In genomic region chr1:135899295-135899694, GRCm38 (mm10) we compare ENCODE assay signal across 21 mouse cellular contexts. TPM values are rescaled to one million over a fixed set of nuclear protein-coding genes. Genes with fewer than 3 reads are reported as not detected.
DNase-seq lines count a peak whose midpoint lies in the region; ATAC-seq and TF ChIP-seq lines count a peak whose summit lies in the region.
"Had no signal": no experiment of that assay in that cellular context is flagged by ENCODE, and none has a peak within 500 bp of the region (broad histone marks: within the 10 kb centered on the region; RNA-seq: fewer than 3 reads in every experiment).

No protein-coding gene starts in this region.

- no peak overlapping the region for H3K4me3 ChIP-seq in embryonic facial prominence, embryonic 15.5 days (replicated peaks)
- no peak overlapping the region for H3K4me3 ChIP-seq in embryonic facial prominence, embryonic 10.5 days
- H3K4me3 ChIP-seq in limb, embryonic 14.5 days (replicated peaks; ENCODE audit: low read length), result no peak overlapping the region
- H3K4me3 ChIP-seq in limb, embryonic 10.5 days, result no peak overlapping the region
- H3K4me3 ChIP-seq in stomach, embryonic 16.5 days (replicated peaks; ENCODE audit: low read length), result no peak overlapping the region
- no peak overlapping the region for H3K4me3 ChIP-seq in stomach, postnatal 0 days (ENCODE audit: low read depth, low read length)

- no peak for DNase-seq in embryonic facial prominence, embryonic 10.5 days (ENCODE audit: low spot score)
- DNase-seq in limb, embryonic 14.5 days (ENCODE audit: low spot score), result no peak
- no peak for DNase-seq in limb, embryonic 10.5 days (ENCODE audit: low spot score)
- DNase-seq in stomach, postnatal 0 days (ENCODE audit: low spot score), result no peak
- DNase-seq in Patski (ENCODE audit: low read depth, low spot score), result peak; percentile 64
- DNase-seq in thymus, postnatal 4 days, result no peak
- DNase-seq: adrenal gland, adult 2 months; adrenal gland, adult 8-10 months; adrenal gland, postnatal 10 days; adrenal gland, postnatal 14 days; adrenal gland, postnatal 25 days; adrenal gland, postnatal 36 days; B cell, adult 2 months; cerebellum, adult 11 months; cerebellum, adult 11-12 months; cerebellum, adult 18-20 months had no signal

- CTCF ChIA-PET in Patski (lab: Charles Lee), result no interaction called here

- in situ Hi-C loops in Patski (cut with MboI; ENCODE audit: low pct_unique_long_range_greater_than_20kb), result no loop called here

- WGBS in embryonic facial prominence, embryonic 15.5 days, result 80% methylated on average over 6 of the region's 6 CpGs
- WGBS in embryonic facial prominence, embryonic 10.5 days, result 89% methylated on average over 6 of the region's 6 CpGs
- WGBS in limb, embryonic 14.5 days, result 87% methylated on average over 6 of the region's 6 CpGs
- 92% methylated on average over 6 of the region's 6 CpGs for WGBS in limb, embryonic 10.5 days
- 89% methylated on average over 6 of the region's 6 CpGs for WGBS in stomach, embryonic 16.5 days
- 78% methylated on average over 6 of the region's 6 CpGs for WGBS in stomach, postnatal 0 days

- POLR2A ChIA-PET in Patski (lab: Charles Lee), result no interaction called here

- TF ChIP-seq POLR2A in limb, embryonic 14.5 days (IDR thresholded peaks at IDR 0.05; ENCODE audit: borderline replicate concordance, extremely low read depth, insufficient read depth, insufficient read length), result no peak

- TF ChIP-seq EP300 in stomach, postnatal 0 days (optimal IDR thresholded peaks at IDR 0.05), result no peak

- no peaks in the 10 kb centered on the region for H3K36me3 ChIP-seq in embryonic facial prominence, embryonic 15.5 days
- H3K36me3 ChIP-seq in embryonic facial prominence, embryonic 10.5 days (replicated peaks), result no peaks in the 10 kb centered on the region
- no peaks in the 10 kb centered on the region for H3K36me3 ChIP-seq in limb, embryonic 14.5 days (ENCODE audit: control insufficient read depth, insufficient read depth, low read length)
- no peaks in the 10 kb centered on the region for H3K36me3 ChIP-seq in limb, embryonic 10.5 days
- H3K36me3 ChIP-seq in stomach, embryonic 16.5 days (ENCODE audit: control insufficient read depth, insufficient read depth, low read length), result no peaks in the 10 kb centered on the region
- H3K36me3 ChIP-seq in stomach, postnatal 0 days (ENCODE audit: control insufficient read depth, insufficient read depth, low read length), result no peaks in the 10 kb centered on the region
- H3K36me3 ChIP-seq: G1E had no signal

- H3K4me2 ChIP-seq in embryonic facial prominence, embryonic 15.5 days (replicated peaks), result no peak overlapping the region
- H3K4me2 ChIP-seq in limb, embryonic 14.5 days (replicated peaks; ENCODE audit: low read depth, low read length, severe bottlenecking), result no peak overlapping the region
- no peak overlapping the region for H3K4me2 ChIP-seq in stomach, embryonic 16.5 days (ENCODE audit: low read depth, low read length)
- no peak overlapping the region for H3K4me2 ChIP-seq in stomach, postnatal 0 days (replicated peaks; ENCODE audit: low read depth)

- peaks cover 20% of the 10 kb centered on the region for H3K4me1 ChIP-seq in embryonic facial prominence, embryonic 15.5 days
- 0 out of 2 replicates have a peak, but pooled peaks cover 2% of the 10 kb centered on the region for H3K4me1 ChIP-seq in embryonic facial prominence, embryonic 10.5 days
- H3K4me1 ChIP-seq in limb, embryonic 14.5 days (ENCODE audit: control insufficient read depth, insufficient read depth, low read length), result no peaks in the 10 kb centered on the region
- 0 out of 2 replicates have a peak, but pooled peaks cover 4% of the 10 kb centered on the region for H3K4me1 ChIP-seq in limb, embryonic 10.5 days
- H3K4me1 ChIP-seq in stomach, embryonic 16.5 days (ENCODE audit: control insufficient read depth, insufficient read depth, low read length), result 0 out of 2 replicates have a peak, but pooled peaks cover 3% of the 10 kb centered on the region
- H3K4me1 ChIP-seq in stomach, postnatal 0 days (replicated peaks; ENCODE audit: control insufficient read depth, insufficient read depth), result 0 out of 2 replicates have a peak, but pooled peaks cover 2% of the 10 kb centered on the region

- no peak for ATAC-seq in embryonic facial prominence, embryonic 15.5 days (ENCODE audit: insufficient number of reproducible peaks, low FRiP score, low TSS enrichment, low read depth)
- no peak for ATAC-seq in limb, embryonic 14.5 days (ENCODE audit: low FRiP score, low read depth)
- no peak for ATAC-seq in stomach, embryonic 16.5 days (ENCODE audit: insufficient read depth, low FRiP score)
- no peak for ATAC-seq in stomach, postnatal 0 days (ENCODE audit: low FRiP score, low TSS enrichment)
- ATAC-seq in Patski, result peak; percentile 64
- ATAC-seq: activated CD4-positive, CD25-positive, alpha-beta regulatory T cell, adult 4 months; CD4-positive, CD25-positive, alpha-beta regulatory T cell, adult 4 months had no signal

- no peaks in the 10 kb centered on the region for H3K27me3 ChIP-seq in embryonic facial prominence, embryonic 15.5 days
- H3K27me3 ChIP-seq in embryonic facial prominence, embryonic 10.5 days (replicated peaks; ENCODE audit: low read depth, poor library complexity, severe bottlenecking), result 0 out of 2 replicates have a peak, but pooled peaks cover 5% of the 10 kb centered on the region
- H3K27me3 ChIP-seq in limb, embryonic 14.5 days (ENCODE audit: control insufficient read depth, insufficient read depth, low read length), result no peaks in the 10 kb centered on the region
- peaks cover 3% of the 10 kb centered on the region; the same call in 1 of the 2 replicates for H3K27me3 ChIP-seq in limb, embryonic 10.5 days (ENCODE audit: low read depth, poor library complexity, severe bottlenecking)
- no peaks in the 10 kb centered on the region for H3K27me3 ChIP-seq in stomach, embryonic 16.5 days (ENCODE audit: control insufficient read depth, insufficient read depth, low read length)
- no peaks in the 10 kb centered on the region for H3K27me3 ChIP-seq in stomach, postnatal 0 days (ENCODE audit: control insufficient read depth, insufficient read depth, low read length)
- peaks cover 4% of the 10 kb centered on the region for H3K27me3 ChIP-seq in Patski

- TF ChIP-seq CTCF in stomach, postnatal 0 days (IDR thresholded peaks at IDR 0.05; ENCODE audit: low read depth), result no peak
- no peak for TF ChIP-seq CTCF in Patski (IDR thresholded peaks at IDR 0.05)

- 0 out of 2 replicates have a peak overlapping the region, but pooled peaks have one; percentile 79 for H3K27ac ChIP-seq in embryonic facial prominence, embryonic 15.5 days (replicated peaks)
- no peak overlapping the region for H3K27ac ChIP-seq in embryonic facial prominence, embryonic 10.5 days (replicated peaks)
- 0 out of 2 replicates have a peak overlapping the region, but pooled peaks have one; percentile 7 for H3K27ac ChIP-seq in limb, embryonic 14.5 days (replicated peaks; ENCODE audit: low read depth, low read length)
- H3K27ac ChIP-seq in limb, embryonic 10.5 days, result no peak overlapping the region
- 0 out of 2 replicates have a peak overlapping the region, but pooled peaks have one; percentile 26 for H3K27ac ChIP-seq in stomach, embryonic 16.5 days (ENCODE audit: low read length)
- H3K27ac ChIP-seq in stomach, postnatal 0 days (replicated peaks), result no peak overlapping the region

- no peaks in the 10 kb centered on the region for H3K9me3 ChIP-seq in embryonic facial prominence, embryonic 15.5 days (replicated peaks)
- no peaks in the 10 kb centered on the region for H3K9me3 ChIP-seq in embryonic facial prominence, embryonic 10.5 days
- H3K9me3 ChIP-seq in limb, embryonic 14.5 days (ENCODE audit: control insufficient read depth, low read length), result no peaks in the 10 kb centered on the region
- no peaks in the 10 kb centered on the region for H3K9me3 ChIP-seq in limb, embryonic 10.5 days (replicated peaks)
- no peaks in the 10 kb centered on the region for H3K9me3 ChIP-seq in stomach, embryonic 16.5 days (replicated peaks; ENCODE audit: control insufficient read depth, low read length)
- H3K9me3 ChIP-seq in stomach, postnatal 0 days (ENCODE audit: control insufficient read depth, low read length), result no peaks in the 10 kb centered on the region
- H3K9me3 ChIP-seq: G1E had no signal

- no peak overlapping the region for H3K9ac ChIP-seq in embryonic facial prominence, embryonic 15.5 days
- no peak overlapping the region for H3K9ac ChIP-seq in limb, embryonic 14.5 days (ENCODE audit: low read depth, low read length, severe bottlenecking)
- no peak overlapping the region for H3K9ac ChIP-seq in stomach, embryonic 16.5 days (ENCODE audit: low read length)
- H3K9ac ChIP-seq in stomach, postnatal 0 days (ENCODE audit: low read length), result no peak overlapping the region

RNA-seq across cellular contexts. Expression of gene Pkp1, which starts 19.7 kb away (rescaled TPM):
- polyA plus RNA-seq in embryonic facial prominence, embryonic 15.5 days (2015; fragmentation: Nextera tagmentation; extraction: Ambion mirVana), result 67.2 and 67.5 TPM in 2 replicates
- polyA plus RNA-seq in embryonic facial prominence, embryonic 10.5 days (2016; fragmentation: Nextera tagmentation; extraction: Ambion mirVana), result 0.25 TPM in 1 of 2 replicates, not detected in the other
- 36.0 and 41.5 TPM in 2 replicates for polyA plus RNA-seq in limb, embryonic 14.5 days (2012; rRNA removed)
- 25.5 and 31.2 TPM in 2 replicates for polyA plus RNA-seq in limb, embryonic 14.5 days (2014; fragmentation: Nextera tagmentation; extraction: Ambion mirVana)
- polyA plus RNA-seq in limb, embryonic 10.5 days (2016; fragmentation: Nextera tagmentation; extraction: Ambion mirVana), result 0.30 and 0.63 TPM in 2 replicates
- polyA plus RNA-seq in stomach, embryonic 16.5 days (2015; fragmentation: Nextera tagmentation; extraction: Ambion mirVana), result 49.8 and 67.2 TPM in 2 replicates
- 29.8 and 34.2 TPM in 2 replicates for polyA plus RNA-seq in stomach, postnatal 0 days (2015; fragmentation: Nextera tagmentation; extraction: Ambion mirVana)
- 0.03 TPM for polyA plus RNA-seq in Patski (2021)
- polyA plus RNA-seq: activated CD4-positive, CD25-positive, alpha-beta regulatory T cell, adult 4 months; adrenal gland, adult 2 months; CD4-positive, CD25-positive, alpha-beta regulatory T cell, adult 4 months; G1E had no signal

Comparison
In these comparisons a context has a peak if more than half of its experiments do, and no peak if none do; other contexts are left out.
1. H3K27ac ChIP-seq: peak in embryonic facial prominence, embryonic 15.5 days (single experiment), limb, embryonic 14.5 days (single experiment) and stomach, embryonic 16.5 days (single experiment); none in embryonic facial prominence, embryonic 10.5 days (single experiment), limb, embryonic 10.5 days (single experiment) and stomach, postnatal 0 days (single experiment).
2. RNA of gene Pkp1, which starts 19.7 kb away (polyA plus RNA-seq): 67.2 to 67.5 TPM in embryonic facial prominence, embryonic 15.5 days, 49.8 to 67.2 TPM in stomach, embryonic 16.5 days, 25.5 to 41.5 TPM in limb, embryonic 14.5 days and 29.8 to 34.2 TPM in stomach, postnatal 0 days; 0.30 to 0.63 TPM in limb, embryonic 10.5 days, 0.25 TPM in embryonic facial prominence, embryonic 10.5 days and 0.03 TPM in Patski (single experiment); every median in the first group is over 10 times any median in the second.